Mouse (Mus musculus) limb, embryonic 11.5 days (tissue): ENCODE measurements around the gene Mical1. TPM values are rescaled to one million over a fixed set of nuclear protein-coding genes. Genes with fewer than 3 reads are reported as not detected.
A peak's percentile ranks its signal among the peaks of the same experiment; 100 is the strongest.

Source experiments
- ATAC-seq: fragments of 200-750 bp; cut with Nextera tagmentation; 2 replicates; pipeline ENCODE4 v1.8.0; 2017; ENCODE audit warnings: low read depth; ENCODE audit not compliant: insufficient number of reproducible peaks, low FRiP score, low TSS enrichment
- DNase-seq: peaks from one replicate; pipeline ENCODE4 v3.0.0-alpha.2; 2015; ENCODE audit warnings: low spot score
- H3K27ac ChIP-seq: fragments of 300-500 bp; sonication (generic); replicated peaks from 2 replicates; pipeline ENCODE4 v1.5.1; 2014; ENCODE audit warnings: low read depth, mild to moderate bottlenecking, low read length
- H3K27me3 ChIP-seq: fragments of 300-500 bp; sonication (generic); 2 replicates; pipeline ENCODE4 v1.6.1; 2014; ENCODE audit warnings: mild to moderate bottlenecking, low read length, mixed read lengths; ENCODE audit not compliant: control insufficient read depth, insufficient read depth
- H3K36me3 ChIP-seq: fragments of 300-500 bp; sonication (generic); 2 replicates; pipeline ENCODE4 v1.6.1; 2014; ENCODE audit warnings: mild to moderate bottlenecking, low read length, moderate library complexity, mixed read lengths; ENCODE audit not compliant: control insufficient read depth, insufficient read depth
- H3K4me1 ChIP-seq: fragments of 300-500 bp; sonication (generic); 2 replicates; pipeline ENCODE4 v1.6.1; 2014; ENCODE audit warnings: low read length, mixed read lengths; ENCODE audit not compliant: control insufficient read depth, insufficient read depth
- H3K4me2 ChIP-seq: fragments of 300-500 bp; sonication (generic); 2 replicates; pipeline ENCODE4 v1.6.1; 2014; ENCODE audit warnings: low read depth, mild to moderate bottlenecking, moderate library complexity; ENCODE audit not compliant: severe bottlenecking
- H3K4me3 ChIP-seq: fragments of 300-500 bp; sonication (generic); 2 replicates; pipeline ENCODE4 v1.5.1; 2014; ENCODE audit warnings: low read depth, low read length
- H3K9ac ChIP-seq: fragments of 300-500 bp; sonication (generic); 2 replicates; pipeline ENCODE4 v1.6.1; 2014; ENCODE audit warnings: mild to moderate bottlenecking, low read length
- H3K9me3 ChIP-seq: fragments of 300-500 bp; sonication (generic); 2 replicates; pipeline ENCODE4 v1.6.1; 2016; ENCODE audit warnings: low read length; ENCODE audit not compliant: control insufficient read depth
- WGBS: fragments of 180-500 bp; shearing (Covaris S2); extraction: QIAGEN DNeasy Blood & Tissue Kit; methylation state at CpG from one replicate; pipeline ENCODE4 v1.1.7; 2014; 5-methylcytosine and 5-hydroxymethylcytosine counted together
- polyA plus RNA-seq: library from polyadenylated mRNA; unstranded; fragments of >200 nt; fragmentation: Nextera tagmentation; extraction: Ambion mirVana; gene quantifications from 2 replicates; pipeline ENCODE4 v1.2.1, GENCODE M21; 2014

The Mical1 gene
- 40.0 and 42.6 TPM in 2 replicates for polyA plus RNA-seq

DNA sequence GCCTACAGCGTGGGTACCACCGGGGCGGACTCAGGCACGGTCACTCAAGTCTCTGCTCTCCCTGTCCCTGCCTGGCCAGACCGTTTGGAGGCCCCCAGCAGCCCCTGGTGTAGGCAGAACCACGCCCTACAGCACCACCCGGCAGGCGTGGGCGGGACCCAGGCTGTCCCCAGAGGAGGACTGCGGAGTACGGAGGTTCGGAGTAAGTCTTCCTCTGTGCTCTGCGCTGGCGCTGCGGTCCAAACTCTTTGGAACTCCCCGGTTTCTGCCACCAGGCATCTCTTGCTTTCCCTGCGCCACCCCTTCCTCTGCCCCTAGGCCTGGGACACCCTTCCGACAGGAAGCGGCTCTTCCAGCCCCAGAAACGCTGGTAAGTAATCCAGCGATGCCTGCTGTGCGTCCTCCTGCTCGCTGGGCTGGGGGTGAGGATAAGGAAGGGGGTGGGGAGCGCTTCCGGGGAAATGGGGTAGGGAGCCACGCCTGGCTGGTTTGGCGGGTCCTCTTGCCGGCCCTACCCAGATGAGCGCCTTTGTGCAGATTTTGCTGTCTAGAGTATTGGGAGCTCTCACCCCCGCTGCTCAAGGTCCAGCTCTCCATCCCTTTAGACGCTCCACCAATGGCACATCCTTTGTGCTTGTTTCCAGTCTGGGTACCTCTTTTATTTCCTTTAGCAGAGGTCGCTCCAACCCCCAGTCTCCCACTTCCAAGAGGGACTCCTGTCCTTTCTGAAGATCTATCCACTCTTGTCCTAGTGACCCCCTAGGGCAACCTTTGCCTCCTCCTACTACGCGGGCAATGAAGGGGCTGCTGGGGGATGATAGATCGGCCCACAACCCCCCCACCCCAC lies at the start of gene Mical1:
Gene Mical1, plus strand, starts transcription at position 144 of the 847 bp plus-strand sequence.
- Histone ChIP-seq H3K4me2 (peak within 1 kb of the TSS; percentile 88), H3K9me3 (no peaks in the 10 kb centered on the region), H3K4me3 (peak within 1 kb of the TSS; percentile 61), H3K36me3 (peaks cover 2% of the 10 kb centered on the region; the same call in 1 of the 2 replicates), H3K27me3 (no peaks in the 10 kb centered on the region), H3K9ac (peak within 1 kb of the TSS; percentile 77), H3K27ac (peak within 1 kb of the TSS; percentile 77), H3K4me1 (peaks cover 8% of the 10 kb centered on the region)
- DNase-seq, result peak; percentile 76
- under 1% methylated on average over 35 of the region's 35 CpGs for WGBS
- peak; percentile 67 for ATAC-seq

- WGBS, result 54% methylated on average over 6 of the region's 6 CpGs
- no peaks in the 10 kb centered on the region for H3K27me3 ChIP-seq
- H3K36me3 ChIP-seq, result no peaks in the 10 kb centered on the region
- no peak overlapping the region for H3K9ac ChIP-seq
- no peak overlapping the region for H3K4me3 ChIP-seq
- ATAC-seq (no peak), DNase-seq (no peak)
- H3K27ac ChIP-seq, result no peak overlapping the region
- H3K9me3 ChIP-seq, result no peaks in the 10 kb centered on the region
- no peaks in the 10 kb centered on the region for H3K4me1 ChIP-seq
- no peak overlapping the region for H3K4me2 ChIP-seq
Observed at GRCm38 (mm10) chr10:41426368-41426767, 49.7 kb upstream of the Mical1 start.

DNA sequence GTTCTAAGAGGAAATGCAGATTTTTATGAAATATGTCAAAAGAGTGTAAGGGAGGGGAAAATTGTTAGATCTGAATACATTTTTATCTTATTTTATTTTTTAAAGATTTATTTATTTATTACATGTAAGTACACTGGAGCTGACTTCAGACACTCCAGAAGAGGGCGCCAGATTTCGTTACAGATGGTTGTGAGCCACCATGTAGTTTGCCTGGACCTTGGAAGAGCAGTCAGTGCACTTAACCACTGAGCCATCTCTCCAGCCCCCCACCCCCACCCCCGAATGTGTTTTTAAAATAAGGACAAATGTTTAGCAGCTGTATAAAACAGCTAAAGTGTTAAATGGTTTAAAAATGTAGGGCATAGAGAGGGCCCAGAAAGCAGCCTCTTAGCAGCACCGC lies 41.5 kb upstream of the Mical1 start:
- no peak overlapping the region for H3K4me2 ChIP-seq
- no peak overlapping the region for H3K27ac ChIP-seq
- H3K36me3 ChIP-seq, result no peaks in the 10 kb centered on the region
- DNase-seq, result peak; percentile 59
- WGBS, result 26% methylated on average over 4 of the region's 4 CpGs
- no peak for ATAC-seq
- H3K9ac ChIP-seq, result no peak overlapping the region
- H3K4me3 ChIP-seq, result no peak overlapping the region
- no peaks in the 10 kb centered on the region for H3K4me1 ChIP-seq
- no peaks in the 10 kb centered on the region for H3K27me3 ChIP-seq
- no peaks in the 10 kb centered on the region for H3K9me3 ChIP-seq

DNA sequence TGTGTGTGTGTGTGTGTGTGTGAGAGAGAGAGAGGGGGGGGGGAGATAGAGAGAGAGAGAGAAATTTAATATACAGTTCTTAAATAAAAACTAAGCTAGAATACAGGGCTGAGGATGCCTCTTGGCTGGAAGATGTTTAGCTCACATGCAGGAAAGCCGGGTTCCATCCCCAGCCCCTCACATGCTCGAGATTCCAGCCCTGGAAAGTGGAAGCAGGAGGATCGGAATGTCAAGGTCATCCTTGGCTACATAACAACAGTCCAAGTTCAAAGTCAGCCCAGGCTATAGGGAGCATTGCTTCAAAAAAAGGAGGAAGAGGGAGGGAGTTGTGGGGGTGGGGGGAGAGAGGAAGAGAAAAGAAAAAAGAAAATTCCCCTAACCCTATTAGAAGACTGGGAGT lies 41.0 kb upstream of the Mical1 start:
- no peak for DNase-seq
- H3K9ac ChIP-seq, result no peak overlapping the region
- no peak for ATAC-seq
- H3K4me2 ChIP-seq, result no peak overlapping the region
- H3K36me3 ChIP-seq, result no peaks in the 10 kb centered on the region
- H3K27ac ChIP-seq, result no peak overlapping the region
- no peak overlapping the region for H3K4me3 ChIP-seq
- no peaks in the 10 kb centered on the region for H3K9me3 ChIP-seq
- no peaks in the 10 kb centered on the region for H3K4me1 ChIP-seq
- H3K27me3 ChIP-seq, result no peaks in the 10 kb centered on the region
- 40% methylated on average over 3 of the region's 3 CpGs for WGBS

DNA sequence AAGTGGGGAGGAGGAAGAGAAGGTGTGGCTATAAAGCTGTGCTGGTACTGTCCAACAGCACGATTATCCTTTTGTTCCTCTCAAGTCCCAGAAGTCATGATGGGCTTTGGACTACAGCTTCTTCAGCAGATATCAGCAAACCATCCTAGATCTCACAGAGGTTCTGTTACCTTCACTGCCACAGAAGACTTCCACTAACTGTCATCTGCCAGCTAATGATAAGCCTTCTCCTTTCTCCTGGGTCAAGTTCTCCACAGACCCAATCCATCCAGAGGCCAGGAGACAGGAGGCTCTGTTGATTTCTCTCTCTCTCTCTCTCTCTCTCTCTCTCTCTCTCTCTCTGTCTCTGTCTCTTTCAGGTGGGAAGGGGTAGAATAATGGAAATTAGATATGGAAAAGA lies 27.9 kb upstream of the Mical1 start:
- 78% methylated on average over 1 of the region's 1 CpGs for WGBS

GRCm38 (mm10) chr10:41449684-41450083 lies 26.4 kb upstream of the Mical1 start:
- Histone ChIP-seq H3K36me3 (peaks cover 4% of the 10 kb centered on the region; the same call in 1 of the 2 replicates), H3K9me3 (no peaks in the 10 kb centered on the region), H3K4me3 (peak overlapping the region; percentile 92), H3K4me2 (peak overlapping the region; percentile 73), H3K27ac (0 out of 2 replicates have a peak overlapping the region, but pooled peaks have one; percentile 5), H3K27me3 (no peaks in the 10 kb centered on the region), H3K4me1 (no peaks in the 10 kb centered on the region), H3K9ac (peak overlapping the region; percentile 60)
- ATAC-seq (no peak), DNase-seq (peak; percentile 49)
- 14% methylated on average over 14 of the region's 14 CpGs for WGBS

More for the DNA sequence above, 27.9 kb upstream of the Mical1 start:
- Histone ChIP-seq H3K27me3 (no peaks in the 10 kb centered on the region), H3K9ac (no peak overlapping the region), H3K4me3 (no peak overlapping the region), H3K9me3 (no peaks in the 10 kb centered on the region), H3K4me1 (no peaks in the 10 kb centered on the region), H3K36me3 (0 out of 2 replicates have a peak, but pooled peaks cover 3% of the 10 kb centered on the region), H3K27ac (no peak overlapping the region), H3K4me2 (no peak overlapping the region)
- DNase-seq (no peak), ATAC-seq (no peak)

- Histone ChIP-seq H3K4me2 (peak within 1 kb of the TSS; percentile 73), H3K4me3 (peak within 1 kb of the TSS; percentile 92), H3K4me1 (no peaks in the 10 kb centered on the region), H3K27me3 (no peaks in the 10 kb centered on the region), H3K27ac (0 out of 2 replicates have a peak within 1 kb of the TSS, but pooled peaks have one; percentile 5), H3K9me3 (no peaks in the 10 kb centered on the region), H3K9ac (peak within 1 kb of the TSS; percentile 77), H3K36me3 (peaks cover 4% of the 10 kb centered on the region; the same call in 1 of the 2 replicates)
- ATAC-seq (peak; percentile 84), DNase-seq (peak; percentile 97)
- under 1% methylated on average over 49 of the region's 49 CpGs for WGBS
Observed at GRCm38 (mm10) chr10:41450137-41450670, 25.9 kb upstream of the Mical1 start, which contains the start of gene Zbtb24. Gene Zbtb24 (plus strand): TSS chr10:41450383.

- Histone ChIP-seq H3K9ac (peak overlapping the region; percentile 77), H3K9me3 (no peaks in the 10 kb centered on the region), H3K36me3 (peaks cover 4% of the 10 kb centered on the region; the same call in 1 of the 2 replicates), H3K4me1 (no peaks in the 10 kb centered on the region), H3K4me3 (peak overlapping the region; percentile 92), H3K27ac (no peak overlapping the region), H3K4me2 (peak overlapping the region; percentile 67), H3K27me3 (no peaks in the 10 kb centered on the region)
- WGBS, result 56% methylated on average over 18 of the region's 18 CpGs
- ATAC-seq, result no peak
- no peak for DNase-seq
Observed at GRCm38 (mm10) chr10:41450780-41451522, 25.2 kb upstream of the Mical1 start.
